Mouse (Mus musculus) gastrocnemius, adult 18-20 months (tissue): ENCODE measurements around the gene Tsnax. TPM values are rescaled to one million over a fixed set of nuclear protein-coding genes. Genes with fewer than 3 reads are reported as not detected.

ENCODE experiments used
- DNase-seq: peaks from one replicate; pipeline ENCODE4 v3.0.0; 2021; ENCODE audit warnings: low spot score
- microRNA-seq: library from miRNA; unstranded; fragments of <30 nt; microRNA quantifications from one replicate; pipeline ENCODE4 v1.2.0, GENCODE M21; 2021
- total RNA-seq, 2 experiments: library from RNA; stranded (reverse); gene quantifications; 2 replicates each; pipeline ENCODE4 v1.2.3; 2021

The Tsnax gene
- total RNA-seq, 2 experiments from 2014 or later: 71.4 to 86.4 TPM

- DNase-seq: no peak
Measured at GRCm38 (mm10) chr8:125080388-125081344, 67.9 kb downstream of the Tsnax start.

- peak; percentile 79 for DNase-seq
Measured at GRCm38 (mm10) chr8:125083746-125084145, 70.9 kb downstream of the Tsnax start.

Small RNA genes lying within 50 kb of the gene (microRNA-seq; reads per million reads assigned to microRNA genes)
- gene Gm22197: not detected

Other genes starting within 250 kb of the Tsnax start
- gene Trim67, start 219.9 kb upstream of the Tsnax start, total RNA-seq: under 1 TPM; 0.05 to 0.21 TPM
- 100 to 1,000 TPM; 138 to 151 TPM for gene Gnpat, start 150.0 kb upstream of the Tsnax start, total RNA-seq
- gene 2810004N23Rik, start 149.9 kb upstream of the Tsnax start, total RNA-seq: 10 to 100 TPM; 32.1 to 33.6 TPM
- 1 to 10 TPM; 6.9 to 7.4 TPM for gene Exoc8, start 115.3 kb upstream of the Tsnax start, total RNA-seq
- gene Sprtn, start 115.1 kb upstream of the Tsnax start, total RNA-seq: 1 to 10 TPM; 5.5 to 5.9 TPM
- gene Egln1, start 63.7 kb upstream of the Tsnax start, total RNA-seq: 100 to 1,000 TPM; 155 to 180 TPM
- gene Disc1, start 41.2 kb downstream of the Tsnax start, total RNA-seq: under 1 TPM; 0.71 to 0.85 TPM